Mouse (Mus musculus): ENCODE data around the gene Inppl1. TPM values are rescaled to one million over a fixed set of nuclear protein-coding genes. Genes with fewer than 3 reads are reported as not detected.

The Inppl1 gene
- 1 to 10 TPM; 2.2 to 5.1 (median 4.0) TPM for polyA plus RNA-seq (2017; shearing (Covaris generic))

- peak; percentile 37 for ATAC-seq
These were observed at the start of gene Inppl1 for GRCm38 (mm10) chr7:101837606-101838471. Gene Inppl1, minus strand, starts transcription at chr7:101838229.

GRCm38 (mm10) chr7:101886274-101886673 lies 48.2 kb upstream of the Inppl1 start:
- no peak for ATAC-seq

GRCm38 (mm10) chr7:101884160-101884559 lies 46.1 kb upstream of the Inppl1 start:
- no peak for ATAC-seq

GRCm38 (mm10) chr7:101882413-101883154 lies 44.6 kb upstream of the Inppl1 start:
- no peak for ATAC-seq

DNA sequence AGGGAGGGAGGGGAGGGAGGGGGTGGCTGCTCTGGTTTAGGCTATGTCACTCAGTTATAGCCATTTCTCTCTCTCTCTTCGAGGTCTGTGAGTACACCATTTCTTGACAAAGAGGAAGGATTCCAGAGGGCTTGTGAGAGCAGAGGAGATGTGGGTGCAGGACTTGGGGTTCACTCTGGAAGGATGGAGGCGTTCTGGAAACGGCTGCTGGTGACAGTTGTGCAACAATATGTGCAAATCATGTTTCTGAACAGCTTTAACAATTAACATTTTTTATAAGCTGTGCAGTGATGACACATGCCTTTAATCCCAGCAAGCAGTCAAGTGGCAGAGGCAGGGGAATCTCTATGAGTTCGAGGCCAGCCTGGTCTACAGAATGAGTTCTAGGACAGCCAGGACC lies 42.8 kb upstream of the Inppl1 start:
- no peak for ATAC-seq

- no peak for ATAC-seq
These were observed 37.9 kb upstream of the Inppl1 start for GRCm38 (mm10) chr7:101875978-101876377.

DNA sequence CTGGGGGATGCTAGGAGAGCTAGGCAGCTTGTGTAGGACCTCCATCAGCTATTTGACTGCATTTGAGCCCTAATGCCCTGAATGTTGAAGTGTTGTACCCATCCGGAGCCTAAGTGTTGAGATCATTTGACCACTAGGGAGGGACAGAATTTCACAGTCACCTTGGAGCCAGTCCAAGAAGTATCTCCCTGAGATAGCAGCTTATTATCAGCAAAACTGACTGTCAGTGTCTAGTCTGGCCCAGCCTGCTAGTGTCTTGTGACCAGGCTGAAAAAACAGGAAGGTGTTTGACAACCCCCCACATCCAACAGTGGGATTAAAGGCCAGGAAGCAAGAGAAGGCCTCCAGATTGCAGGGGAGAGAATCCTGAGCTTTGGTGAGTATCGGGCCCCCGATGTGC lies 33.3 kb upstream of the Inppl1 start:
- ATAC-seq, result no peak

DNA sequence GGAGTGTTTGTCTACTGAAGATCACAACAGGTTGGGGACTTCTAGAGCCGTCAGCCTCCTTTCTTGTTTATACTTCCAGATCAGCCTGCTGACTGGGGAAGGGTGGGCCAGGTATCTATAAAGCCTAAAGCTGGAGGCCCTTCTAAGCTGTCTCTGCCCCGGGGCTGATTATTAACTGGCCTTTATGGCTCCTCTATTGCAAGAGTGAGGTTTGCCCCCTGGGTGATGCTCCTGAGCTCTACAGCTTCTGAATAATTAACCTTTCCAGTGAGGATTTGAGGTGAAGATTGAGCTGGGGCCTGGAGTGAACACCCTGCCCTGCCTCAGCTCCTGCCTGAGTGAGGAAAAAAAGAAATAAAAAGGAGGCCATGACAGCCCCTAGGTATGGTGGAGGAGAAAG lies 32.6 kb upstream of the Inppl1 start, which contains the start of gene Folr1:
Gene Folr1, minus strand, starts transcription at position 160 of the 400 bp plus-strand sequence.
- no peak for ATAC-seq

DNA sequence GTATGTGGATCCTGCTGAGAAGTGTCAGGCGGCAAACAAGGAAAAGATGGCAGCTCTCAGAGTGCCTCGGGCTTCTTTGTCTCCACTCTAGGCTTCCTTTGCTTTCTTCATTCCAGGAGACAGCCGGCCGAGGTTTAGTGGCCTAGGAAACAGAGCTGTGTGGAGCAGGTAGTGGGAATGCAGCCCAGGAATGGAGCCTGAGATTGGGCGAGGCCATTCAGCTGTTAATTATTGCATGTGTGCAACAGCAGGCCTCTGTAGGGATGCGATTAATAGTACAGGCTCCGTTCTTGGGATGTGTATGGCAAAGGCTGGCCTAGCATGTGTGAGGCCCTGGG lies 31.1 kb upstream of the Inppl1 start:
- ATAC-seq, result no peak

DNA sequence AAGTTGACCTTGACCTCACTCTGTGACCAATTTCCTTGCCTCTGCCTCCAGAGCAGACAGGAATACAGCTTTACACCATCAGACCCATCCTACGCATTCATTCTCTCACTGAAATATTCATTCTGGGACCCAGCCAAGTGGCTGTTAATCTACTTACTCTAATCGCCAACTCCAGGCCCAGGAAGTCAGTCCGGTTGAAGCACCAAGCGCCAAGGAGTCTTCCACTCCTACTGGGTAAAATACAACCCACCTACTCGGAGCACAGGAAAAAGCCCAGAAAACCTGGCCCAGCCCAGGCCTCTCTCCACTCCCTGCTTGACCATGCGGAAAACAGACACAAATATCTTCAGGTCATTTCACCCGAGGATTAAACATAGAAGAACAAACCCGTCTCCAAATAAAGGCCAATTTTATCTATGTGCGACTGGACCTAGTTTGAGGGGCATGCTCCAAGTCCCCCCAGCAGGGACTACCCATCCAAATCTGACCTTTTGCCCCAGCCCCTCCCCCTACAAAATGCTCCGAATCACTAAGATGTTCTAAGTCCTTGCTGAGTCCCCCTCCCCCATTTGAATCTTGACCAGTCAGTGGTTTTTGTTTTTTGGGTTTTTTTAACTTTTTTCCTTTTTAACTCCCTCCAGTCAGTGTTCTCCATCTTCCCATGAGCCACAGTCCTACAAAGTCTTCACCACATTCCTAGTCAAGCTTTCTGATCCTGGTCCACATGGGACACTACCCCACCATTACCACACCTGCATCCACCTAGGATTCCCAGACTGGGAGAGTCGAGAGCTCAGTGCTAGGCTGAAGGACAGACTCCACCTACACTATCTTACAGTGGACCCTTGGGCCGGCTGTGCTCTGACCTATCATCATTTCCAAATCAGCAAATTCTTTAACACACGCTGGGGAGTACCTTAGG lies 30.5 kb upstream of the Inppl1 start:
- no peak for ATAC-seq

- no peak for ATAC-seq
These were observed 29.5 kb upstream of the Inppl1 start for GRCm38 (mm10) chr7:101867482-101867881.

DNA sequence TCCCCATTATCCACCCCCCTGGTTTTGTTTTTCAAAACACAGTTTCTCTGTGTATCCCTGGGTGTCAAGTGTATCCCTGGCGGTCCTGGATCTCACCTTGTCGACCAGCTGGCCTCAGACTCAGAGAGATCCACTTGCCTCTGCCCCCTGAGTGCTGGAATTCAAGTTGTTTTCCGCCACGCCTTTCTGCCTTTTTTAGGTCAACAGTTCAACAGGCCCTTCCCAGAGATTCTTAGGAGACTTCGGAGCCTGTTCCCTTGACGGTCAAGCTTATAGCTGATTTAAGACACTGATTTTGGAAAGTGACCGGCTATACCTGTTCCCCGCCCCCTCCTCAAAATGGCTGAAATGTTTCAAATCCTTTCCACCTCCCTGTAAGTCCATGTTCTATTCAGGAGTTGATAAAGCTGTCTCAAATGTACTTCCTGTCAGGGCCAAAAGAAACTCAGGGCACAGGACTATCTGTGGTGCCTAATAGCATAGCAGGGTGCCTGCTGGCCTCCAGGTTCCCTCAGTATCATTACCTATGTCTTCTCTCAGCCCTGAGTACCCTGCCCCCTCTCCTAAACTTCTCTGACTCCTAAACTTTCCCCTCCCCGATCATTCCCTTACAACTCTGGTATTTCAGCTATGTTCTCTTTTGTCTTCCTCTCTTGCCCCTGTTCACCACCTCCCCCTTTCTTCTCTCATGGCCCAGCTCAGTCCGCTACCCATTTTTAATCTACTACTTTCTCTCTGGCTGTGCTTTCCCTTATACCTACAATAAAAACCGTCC lies 28.6 kb upstream of the Inppl1 start:
- ATAC-seq, result no peak

DNA sequence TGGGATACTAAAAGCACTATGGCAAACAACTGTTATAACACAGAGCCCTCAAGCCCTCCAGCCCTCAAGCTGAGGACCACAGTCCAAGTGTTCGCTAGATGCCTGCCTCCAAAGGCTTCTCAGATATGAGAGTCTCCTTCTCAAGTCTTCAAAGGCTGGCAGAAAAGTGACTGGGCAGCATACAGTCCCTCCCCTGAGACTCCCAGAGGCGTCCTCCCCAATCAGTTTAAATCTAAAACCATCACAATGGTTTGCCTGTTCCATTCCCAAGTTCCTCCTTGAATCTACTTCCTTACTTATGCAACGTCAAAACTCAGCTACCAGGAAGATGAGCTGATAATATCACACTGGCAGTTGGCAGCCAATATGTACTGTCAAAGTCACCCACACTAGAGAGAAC lies 25.4 kb upstream of the Inppl1 start, which contains the start of gene Anapc15:
Gene Anapc15, plus strand, starts transcription at position 301 of the 400 bp plus-strand sequence.
- ATAC-seq, result no peak

GRCm38 (mm10) chr7:101862291-101862690 lies 24.3 kb upstream of the Inppl1 start:
- ATAC-seq, result no peak

- no peak for ATAC-seq
These were observed 22.9 kb upstream of the Inppl1 start for GRCm38 (mm10) chr7:101860978-101861377.

DNA sequence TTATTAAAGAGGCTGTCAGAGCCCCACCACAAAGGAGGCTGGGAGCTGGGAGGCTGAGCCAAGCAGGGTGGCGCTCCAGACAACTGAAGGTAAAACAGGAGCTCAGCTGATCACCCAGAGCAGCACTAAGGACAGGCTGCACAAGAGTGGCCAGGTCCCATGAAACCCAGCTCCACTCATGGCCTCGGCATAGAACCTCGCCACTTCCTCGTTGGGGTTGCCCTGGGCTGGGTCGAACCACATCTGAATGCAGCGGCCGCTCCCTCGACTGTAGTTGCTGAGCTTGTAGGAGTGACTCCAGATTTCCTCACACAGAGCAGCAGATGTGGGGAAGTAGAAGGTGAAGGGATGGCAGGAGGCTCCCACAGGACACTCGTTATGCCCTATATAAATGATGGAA lies 20.3 kb upstream of the Inppl1 start:
- ATAC-seq, result no peak

DNA sequence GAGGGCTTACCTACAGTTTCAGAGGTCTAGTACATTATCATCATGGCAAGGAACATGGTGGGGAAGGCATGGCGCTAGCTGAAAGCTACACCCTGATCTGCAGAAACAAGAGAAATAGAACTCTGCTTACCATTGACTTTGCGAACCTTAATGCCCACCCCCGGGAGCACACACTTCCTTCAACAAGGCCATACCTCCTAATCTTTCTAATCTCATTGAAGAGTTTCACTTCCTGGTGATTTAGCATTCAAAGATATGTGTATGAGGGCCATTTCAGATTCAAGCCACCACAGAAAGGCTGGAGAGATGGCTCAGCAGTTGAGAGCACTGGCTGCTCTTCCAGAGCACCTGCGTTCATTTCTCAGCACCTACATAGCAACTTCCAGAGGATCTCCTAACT lies 19.1 kb upstream of the Inppl1 start, which contains the start of gene Folr2:
Gene Folr2, minus strand, starts transcription at position 101 of the 400 bp plus-strand sequence.
- no peak for ATAC-seq

- ATAC-seq, result no peak
These were observed 15.8 kb upstream of the Inppl1 start for GRCm38 (mm10) chr7:101853816-101854215.

DNA sequence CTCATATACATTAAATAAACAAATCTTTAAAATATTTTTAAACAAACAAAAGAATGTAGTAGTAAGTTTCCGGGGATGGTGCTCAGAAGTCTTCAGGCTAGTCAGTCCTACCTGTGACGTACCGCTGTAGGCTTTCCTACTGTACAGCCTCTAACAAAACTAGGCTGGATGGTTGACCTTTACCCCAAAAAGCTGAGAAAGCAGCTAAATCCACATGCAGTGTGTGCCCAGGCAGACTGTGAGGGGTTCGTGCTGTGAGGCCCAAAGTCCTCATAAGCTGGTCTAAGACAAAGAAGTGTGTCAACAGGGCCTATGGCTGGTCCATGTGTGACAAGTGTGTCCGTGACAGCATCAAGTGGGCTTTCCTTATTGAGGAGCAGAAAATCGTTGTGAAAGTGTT lies 14.8 kb upstream of the Inppl1 start:
- ATAC-seq, result no peak

DNA sequence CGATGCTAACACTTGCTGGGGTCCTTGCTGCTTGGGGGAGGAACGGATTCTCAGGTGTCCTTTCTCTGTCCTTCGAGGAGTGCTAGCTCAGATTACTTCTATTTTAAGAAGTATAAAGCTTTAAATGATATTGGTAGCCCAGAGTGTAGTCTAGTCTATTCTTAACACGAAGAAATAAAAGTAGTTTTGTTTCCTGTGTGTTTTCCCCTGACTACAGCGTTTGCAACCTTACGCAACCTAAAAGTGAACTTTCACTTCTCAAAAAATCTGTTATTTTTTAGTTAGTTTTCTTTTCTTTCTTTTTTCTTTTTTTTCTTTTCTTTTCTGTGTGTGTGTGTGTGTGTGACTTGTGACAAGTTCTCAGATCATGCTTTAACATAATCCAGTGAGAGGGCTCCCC lies 13.7 kb upstream of the Inppl1 start:
- ATAC-seq, result no peak

- no peak for ATAC-seq
These were observed 9.9 kb upstream of the Inppl1 start for GRCm38 (mm10) chr7:101847934-101848333.

- no peak for ATAC-seq
These were observed 6.2 kb upstream of the Inppl1 start for GRCm38 (mm10) chr7:101844186-101844585.
